Mouse (Mus musculus) spleen, embryonic (tissue): ENCODE measurements around the gene Fthl17b.
"Not testable (repeated sequence)": the region's sequence is repeated elsewhere in the genome, so short reads cannot be mapped to it uniquely, and the experiment has no call there.

Experiments used
- CTCF ChIA-PET: fragments of 350-600 bp; sonication (Branson Sonifier 250); formaldehyde crosslinking; loops from one replicate; lab custom pipeline; 2022; lab: Charles Lee

The Fthl17b gene

DNA sequence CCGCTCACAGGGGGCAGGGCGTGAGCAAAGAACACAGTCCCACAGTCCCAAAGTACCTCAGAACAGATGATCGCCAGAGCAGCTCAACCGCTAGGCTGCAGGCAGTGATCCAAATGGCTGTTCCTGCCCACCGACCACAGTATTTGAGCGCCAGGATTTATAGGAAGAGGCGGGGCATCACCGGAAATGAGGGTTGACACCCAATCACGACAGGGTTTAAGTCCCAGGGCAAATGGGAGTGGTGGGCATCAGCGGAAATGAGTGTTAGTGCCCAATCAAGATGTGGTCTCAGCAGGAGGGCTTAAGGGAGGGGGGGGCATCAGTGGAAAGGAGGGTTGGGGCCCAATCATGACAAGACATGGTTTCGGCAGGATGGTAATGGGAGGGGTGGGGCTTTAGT, at the start of gene Fthl17b:
Fthl17b (minus strand) TSS at position 101 of the 400 bp plus-strand sequence.
- CTCF ChIA-PET: not testable (repeated sequence)

DNA sequence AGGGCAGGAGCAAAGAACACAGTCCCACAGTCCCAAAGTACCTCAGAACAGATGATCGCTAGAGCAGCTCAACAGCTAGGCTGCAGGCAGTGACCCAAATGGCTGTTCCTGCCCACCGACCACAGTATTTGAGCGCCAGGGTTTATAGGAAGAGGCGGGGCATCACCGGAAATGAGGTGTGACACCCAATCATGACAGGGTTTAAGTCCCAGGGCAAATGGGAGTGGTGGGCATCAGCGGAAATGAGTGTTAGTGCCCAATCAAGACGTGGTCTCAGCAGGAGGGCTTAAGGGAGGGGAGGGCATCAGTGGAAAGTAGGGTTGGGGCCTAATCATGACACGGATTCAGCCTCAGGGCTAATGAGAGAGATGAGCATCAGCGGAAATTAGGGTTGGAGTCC, 23.9 kb upstream of the Fthl17b start, which contains the start of gene Fthl17d:
Fthl17d (minus strand) TSS at position 101 of the 400 bp plus-strand sequence.
- CTCF ChIA-PET: not testable (repeated sequence)

DNA sequence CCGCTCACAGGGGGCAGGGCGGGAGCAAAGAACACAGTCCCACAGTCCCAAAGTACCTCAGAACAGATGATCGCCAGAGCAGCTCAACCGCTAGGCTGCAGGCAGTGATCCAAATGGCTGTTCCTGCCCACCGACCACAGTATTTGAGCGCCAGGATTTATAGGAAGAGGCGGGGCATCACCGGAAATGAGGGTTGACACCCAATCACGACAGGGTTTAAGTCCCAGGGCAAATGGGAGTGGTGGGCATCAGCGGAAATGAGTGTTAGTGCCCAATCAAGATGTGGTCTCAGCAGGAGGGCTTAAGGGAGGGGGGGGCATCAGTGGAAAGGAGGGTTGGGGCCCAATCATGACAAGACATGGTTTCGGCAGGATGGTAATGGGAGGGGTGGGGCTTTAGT, 13.7 kb upstream of the Fthl17b start, which contains the start of gene Fthl17c:
Fthl17c (minus strand) TSS at position 101 of the 400 bp plus-strand sequence.
- CTCF ChIA-PET: not testable (repeated sequence)

DNA sequence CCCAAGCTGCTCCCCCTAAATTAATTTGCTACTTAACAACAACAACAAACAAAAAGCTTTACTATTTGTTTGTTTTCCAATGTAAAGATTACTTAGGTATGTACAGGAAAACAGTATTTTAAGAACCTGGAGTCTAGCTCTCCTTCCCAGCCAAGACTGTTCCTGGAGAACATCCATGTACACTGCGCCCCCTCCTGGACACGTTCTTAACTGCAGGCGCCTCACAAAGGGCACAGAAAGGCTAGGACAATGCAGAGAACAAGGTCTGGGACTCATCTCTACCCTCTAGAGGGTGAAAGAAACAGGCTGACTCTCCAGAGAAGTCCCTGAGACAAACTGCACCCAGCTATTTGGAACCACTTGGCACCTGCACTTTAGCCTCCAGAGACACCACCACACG, 1.8 kb upstream of the Fthl17b start:
- CTCF ChIA-PET: not testable (repeated sequence)

- CTCF ChIA-PET: not testable (repeated sequence)
Measured at GRCm38 (mm10) chrX:8948130-8948805, 14.5 kb downstream of the Fthl17b start.

GRCm38 (mm10) chrX:8944041-8944440, 18.7 kb downstream of the Fthl17b start:
- CTCF ChIA-PET: no interaction called here

DNA sequence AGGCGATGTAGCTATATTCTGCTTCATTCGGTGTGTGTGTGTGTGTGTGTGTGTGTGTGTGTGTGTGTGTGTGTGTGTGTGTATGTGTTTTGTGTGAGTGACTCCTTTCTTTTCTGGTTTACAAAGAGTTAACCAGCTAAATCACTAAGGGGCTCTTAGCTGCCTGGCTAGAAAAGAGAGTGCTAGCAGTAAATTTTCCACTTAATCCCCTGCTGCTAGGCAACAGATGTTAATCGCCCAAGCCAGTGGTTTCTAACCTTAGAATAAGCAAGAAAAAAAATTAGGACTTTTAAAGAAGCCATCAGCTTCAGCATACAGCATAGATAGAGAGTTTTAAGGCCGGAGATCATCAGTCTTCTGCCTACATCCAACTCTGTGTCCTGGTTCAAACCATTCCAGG, 35.5 kb downstream of the Fthl17b start:
- CTCF ChIA-PET: no interaction called here

DNA sequence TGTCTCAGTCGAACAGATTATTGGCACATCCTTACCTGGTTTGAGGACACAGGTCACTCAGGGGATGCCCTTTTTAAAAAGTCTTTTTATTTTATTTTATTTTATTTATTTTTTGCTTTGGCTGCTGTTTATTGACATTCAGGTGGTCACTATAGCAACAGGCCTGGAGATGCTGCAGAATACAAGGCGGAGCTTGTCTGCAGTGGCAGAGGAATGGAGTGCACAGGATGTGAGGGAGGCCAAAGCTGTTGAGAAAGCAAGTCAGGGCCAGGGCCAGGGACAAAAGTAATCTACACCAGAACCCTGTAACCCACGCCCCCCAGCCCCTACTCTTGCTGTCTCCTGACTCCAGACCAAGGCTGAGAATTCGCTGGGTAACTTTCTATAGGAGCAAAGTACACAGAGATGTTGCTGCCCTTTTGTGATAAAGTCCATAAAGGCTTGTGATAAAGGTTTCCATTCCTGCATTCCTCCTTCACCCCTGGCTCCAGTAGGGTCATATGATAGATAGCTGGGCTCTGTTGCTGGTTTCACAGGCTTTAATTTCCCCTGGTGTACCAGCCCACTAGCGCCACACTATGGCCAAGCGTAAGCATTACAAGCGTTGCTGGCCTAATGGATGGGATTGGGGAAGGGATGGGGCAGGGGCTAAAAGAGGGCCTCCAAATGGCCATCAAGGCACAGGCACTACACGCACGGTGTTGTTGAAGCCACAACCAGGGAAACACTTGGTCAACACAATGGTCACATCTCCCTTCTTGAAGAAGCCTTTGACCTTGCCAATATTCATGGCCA, 40.8 kb downstream of the Fthl17b start:
- CTCF ChIA-PET: no interaction called here

DNA sequence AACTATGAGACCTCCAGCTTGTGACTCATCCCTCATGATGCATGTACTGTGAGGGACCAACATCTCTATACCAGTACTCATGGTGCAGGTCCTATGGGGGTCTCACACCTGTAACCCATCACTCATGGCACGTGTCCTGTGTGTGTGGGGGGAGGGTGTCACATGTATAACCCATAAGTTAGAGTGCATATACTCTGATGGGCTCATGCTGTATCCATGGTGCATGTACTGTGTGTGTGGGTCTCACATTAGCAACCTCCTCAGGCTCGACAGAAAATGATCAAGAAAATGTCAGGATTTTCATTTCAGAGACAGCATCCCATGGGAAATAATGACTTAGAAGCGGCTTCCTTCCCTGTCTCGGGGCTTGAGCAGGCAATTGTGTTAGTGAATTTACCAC, 41.7 kb downstream of the Fthl17b start:
- CTCF ChIA-PET: no interaction called here
